Mouse (Mus musculus): ENCODE measurements around the gene Olfr1047. TPM values are rescaled to one million over a fixed set of nuclear protein-coding genes. Genes with fewer than 3 reads are reported as not detected.
"Not testable (repeated sequence)": the region's sequence is repeated elsewhere in the genome, so short reads cannot be mapped to it uniquely, and the experiment has no call there.

Olfr1047 gene
- polyA plus RNA-seq (2012; rRNA removed) = not detected in 2 replicates

DNA sequence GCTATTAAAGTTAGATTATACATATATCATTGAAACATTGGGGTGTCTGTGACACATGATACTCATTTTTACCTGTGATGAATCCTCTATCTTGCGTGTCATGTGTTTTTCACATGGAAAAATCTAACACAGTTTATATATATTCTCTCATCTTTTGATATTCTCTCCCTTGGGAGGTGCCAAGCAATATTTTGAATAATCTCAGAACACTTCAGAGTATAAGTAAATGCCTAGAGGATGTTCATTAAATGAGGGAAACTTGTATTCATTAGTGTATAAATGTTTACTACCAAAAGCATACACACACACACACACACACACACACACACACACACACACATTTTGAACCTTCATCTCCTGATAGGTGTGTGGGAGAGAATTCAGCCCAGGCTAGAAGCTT, at the start of gene Olfr1047:
Olfr1047 (minus strand) TSS at position 101 of the 400 bp plus-strand sequence.
- H3K27me3 ChIP-seq (ENCODE audit: control insufficient read depth, insufficient read depth, low read length) = no peaks in the 10 kb centered on the region
- no peaks in the 10 kb centered on the region for H3K4me1 ChIP-seq (ENCODE audit: control insufficient read depth, insufficient read depth, low read length)
- no peak for TF ChIP-seq CTCF (IDR thresholded peaks at IDR 0.05; ENCODE audit: control insufficient read depth, insufficient read depth, insufficient replicate concordance, low read depth, low read length)
- TF ChIP-seq POLR2A (IDR thresholded peaks at IDR 0.05; ENCODE audit: control insufficient read depth, low read depth, low read length) = no peak
- no peaks in the 10 kb centered on the region for H3K36me3 ChIP-seq (ENCODE audit: control insufficient read depth, insufficient read depth, low read length)
- no peak within 1 kb of the TSS for H3K4me3 ChIP-seq (ENCODE audit: control insufficient read depth, low read depth, low read length)
- H3K27ac ChIP-seq (ENCODE audit: control insufficient read depth, insufficient read depth, low read depth, low read length) = no peak within 1 kb of the TSS

DNA sequence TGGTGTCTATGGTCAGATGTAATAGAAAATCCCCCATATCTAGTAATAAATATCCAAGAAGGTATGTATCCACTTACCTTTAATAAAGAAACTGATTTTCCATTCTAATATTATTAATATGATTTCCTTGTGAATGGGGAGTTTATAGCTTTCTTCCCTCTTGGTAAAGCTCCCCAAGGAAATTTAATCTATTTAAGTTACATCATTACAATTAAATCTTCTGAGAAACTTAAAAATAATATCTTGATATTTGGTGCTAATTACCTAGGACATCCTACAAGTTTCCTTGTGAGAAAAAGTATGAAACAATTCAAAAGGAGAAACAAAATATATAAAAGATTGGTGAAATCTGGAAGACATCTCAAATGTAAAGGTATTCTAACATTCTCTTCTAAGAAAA, 47.8 kb upstream of the Olfr1047 start, which contains the start of gene Olfr1051:
Olfr1051 (minus strand) TSS at position 101 of the 400 bp plus-strand sequence.
- H3K4me1 ChIP-seq (ENCODE audit: control insufficient read depth, insufficient read depth, low read length); H3K27me3 ChIP-seq (ENCODE audit: control insufficient read depth, insufficient read depth, low read length); H3K27ac ChIP-seq (ENCODE audit: control insufficient read depth, insufficient read depth, low read depth, low read length); H3K36me3 ChIP-seq (ENCODE audit: control insufficient read depth, insufficient read depth, low read length); H3K4me3 ChIP-seq (ENCODE audit: control insufficient read depth, low read depth, low read length): not testable (repeated sequence)

DNA sequence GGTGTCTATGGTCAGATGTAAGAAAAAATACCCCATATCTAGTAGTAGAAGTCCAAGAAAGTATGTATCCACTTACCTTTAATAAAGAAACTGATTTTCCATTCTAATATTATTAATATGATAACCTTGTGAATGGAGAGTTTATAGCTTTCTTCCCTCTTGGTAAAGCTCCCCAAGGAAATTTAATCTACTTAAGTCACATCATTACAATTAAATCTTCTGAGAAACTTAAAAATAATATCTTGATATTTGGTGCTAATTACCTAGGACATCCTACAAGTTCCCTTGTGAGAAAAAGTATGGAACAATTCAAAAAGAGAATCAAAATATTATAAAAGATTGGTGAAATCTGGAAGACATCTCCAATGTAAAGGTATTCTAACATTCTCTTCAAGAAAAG, 27.0 kb upstream of the Olfr1047 start, which contains the start of gene Olfr1049:
Olfr1049 (minus strand) TSS at position 101 of the 400 bp plus-strand sequence.
- not testable (repeated sequence) for H3K27me3 ChIP-seq (ENCODE audit: control insufficient read depth, insufficient read depth, low read length); H3K4me3 ChIP-seq (ENCODE audit: control insufficient read depth, low read depth, low read length); H3K4me1 ChIP-seq (ENCODE audit: control insufficient read depth, insufficient read depth, low read length)

DNA sequence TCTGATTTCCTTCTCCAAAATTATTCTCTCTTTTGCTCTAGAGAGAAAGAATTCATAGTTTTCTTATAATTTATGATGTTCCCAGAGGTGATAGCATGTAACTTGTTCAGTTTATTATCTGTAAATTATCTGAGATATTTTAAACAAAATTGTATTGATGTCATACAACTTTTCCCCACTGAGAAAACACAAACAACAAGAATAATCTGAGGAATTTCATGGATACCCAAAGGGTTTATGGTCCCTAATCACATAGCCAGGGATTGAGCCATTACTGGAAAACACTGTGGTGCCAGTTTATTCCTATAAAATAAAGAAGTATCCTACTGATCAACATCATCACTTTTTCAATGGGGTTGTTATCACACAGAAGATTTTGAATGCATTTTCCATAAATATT, 9.0 kb upstream of the Olfr1047 start, which contains the start of gene Olfr1048:
Olfr1048 (minus strand) TSS at position 101 of the 400 bp plus-strand sequence.
- H3K27me3 ChIP-seq (ENCODE audit: control insufficient read depth, insufficient read depth, low read length) = no peaks in the 10 kb centered on the region
- TF ChIP-seq POLR2A (IDR thresholded peaks at IDR 0.05; ENCODE audit: control insufficient read depth, low read depth, low read length) = no peak
- no peak for TF ChIP-seq CTCF (IDR thresholded peaks at IDR 0.05; ENCODE audit: control insufficient read depth, insufficient read depth, insufficient replicate concordance, low read depth, low read length)
- H3K4me3 ChIP-seq (ENCODE audit: control insufficient read depth, low read depth, low read length) = no peak within 1 kb of the TSS
- H3K27ac ChIP-seq (ENCODE audit: control insufficient read depth, insufficient read depth, low read depth, low read length) = no peak within 1 kb of the TSS
- H3K4me1 ChIP-seq (ENCODE audit: control insufficient read depth, insufficient read depth, low read length) = no peaks in the 10 kb centered on the region
- H3K36me3 ChIP-seq (ENCODE audit: control insufficient read depth, insufficient read depth, low read length) = no peaks in the 10 kb centered on the region

More for the DNA sequence above, 27.0 kb upstream of the Olfr1047 start, which contains the start of gene Olfr1049:
- H3K36me3 ChIP-seq (ENCODE audit: control insufficient read depth, insufficient read depth, low read length); H3K27ac ChIP-seq (ENCODE audit: control insufficient read depth, insufficient read depth, low read depth, low read length): not testable (repeated sequence)

DNA sequence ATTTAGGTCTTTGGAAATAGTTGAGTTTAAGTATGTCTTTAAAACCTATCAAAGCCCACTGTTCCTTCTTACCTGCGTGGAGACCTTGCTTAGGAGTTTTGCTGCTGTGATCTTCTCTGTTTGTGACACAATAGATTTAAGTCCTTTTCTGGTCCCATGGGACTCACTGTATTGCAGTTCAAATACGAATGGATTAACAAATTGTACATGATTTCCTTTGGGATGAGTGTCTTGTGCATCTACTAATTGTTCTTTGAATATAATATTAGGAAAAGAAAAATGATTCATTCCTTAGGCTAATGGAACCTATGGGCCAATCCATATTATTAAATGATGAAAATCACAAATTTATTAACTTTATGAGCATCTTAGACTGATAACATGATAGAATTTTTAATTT, 12.0 kb downstream of the Olfr1047 start, which contains the start of gene Olfr1046:
Olfr1046 (minus strand) TSS at position 101 of the 400 bp plus-strand sequence.
- Histone ChIP-seq H3K4me1 (ENCODE audit: control insufficient read depth, insufficient read depth, low read length) (no peaks in the 10 kb centered on the region), H3K27ac (ENCODE audit: control insufficient read depth, insufficient read depth, low read depth, low read length) (no peak within 1 kb of the TSS), H3K4me3 (ENCODE audit: control insufficient read depth, low read depth, low read length) (no peak within 1 kb of the TSS), H3K36me3 (ENCODE audit: control insufficient read depth, insufficient read depth, low read length) (no peaks in the 10 kb centered on the region), H3K27me3 (ENCODE audit: control insufficient read depth, insufficient read depth, low read length) (no peaks in the 10 kb centered on the region)
- TF ChIP-seq POLR2A (IDR thresholded peaks at IDR 0.05; ENCODE audit: control insufficient read depth, low read depth, low read length) = no peak
- no peak for TF ChIP-seq CTCF (IDR thresholded peaks at IDR 0.05; ENCODE audit: control insufficient read depth, insufficient read depth, insufficient replicate concordance, low read depth, low read length)

DNA sequence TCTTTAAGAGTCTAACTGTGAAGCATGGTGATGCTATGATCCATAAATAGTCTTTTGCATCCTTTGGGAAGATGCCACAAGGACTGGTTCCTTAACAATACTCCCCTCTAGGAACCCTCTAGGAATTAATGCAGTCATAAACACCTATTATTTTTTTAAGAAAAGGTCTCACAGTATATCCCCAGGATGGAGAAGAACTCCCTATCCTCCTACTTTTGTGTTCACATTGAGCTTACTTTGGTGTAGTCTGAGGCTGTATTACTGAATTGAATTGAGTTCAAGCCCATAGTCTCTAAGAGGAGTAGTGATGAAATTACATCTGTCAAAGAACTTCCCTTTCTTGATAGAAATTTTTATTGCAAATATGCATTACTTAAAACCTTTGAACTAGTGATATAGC, 28.3 kb downstream of the Olfr1047 start, which contains the start of gene Olfr1045:
Olfr1045 (minus strand) TSS at position 101 of the 400 bp plus-strand sequence.
- no peak within 1 kb of the TSS for H3K4me3 ChIP-seq (ENCODE audit: control insufficient read depth, low read depth, low read length)
- no peaks in the 10 kb centered on the region for H3K27me3 ChIP-seq (ENCODE audit: control insufficient read depth, insufficient read depth, low read length)
- H3K4me1 ChIP-seq (ENCODE audit: control insufficient read depth, insufficient read depth, low read length) = no peaks in the 10 kb centered on the region
- TF ChIP-seq CTCF (IDR thresholded peaks at IDR 0.05; ENCODE audit: control insufficient read depth, insufficient read depth, insufficient replicate concordance, low read depth, low read length) (no peak), POLR2A (IDR thresholded peaks at IDR 0.05; ENCODE audit: control insufficient read depth, low read depth, low read length) (no peak)
- H3K36me3 ChIP-seq (ENCODE audit: control insufficient read depth, insufficient read depth, low read length) = no peaks in the 10 kb centered on the region
- H3K27ac ChIP-seq (ENCODE audit: control insufficient read depth, insufficient read depth, low read depth, low read length) = no peak within 1 kb of the TSS

DNA sequence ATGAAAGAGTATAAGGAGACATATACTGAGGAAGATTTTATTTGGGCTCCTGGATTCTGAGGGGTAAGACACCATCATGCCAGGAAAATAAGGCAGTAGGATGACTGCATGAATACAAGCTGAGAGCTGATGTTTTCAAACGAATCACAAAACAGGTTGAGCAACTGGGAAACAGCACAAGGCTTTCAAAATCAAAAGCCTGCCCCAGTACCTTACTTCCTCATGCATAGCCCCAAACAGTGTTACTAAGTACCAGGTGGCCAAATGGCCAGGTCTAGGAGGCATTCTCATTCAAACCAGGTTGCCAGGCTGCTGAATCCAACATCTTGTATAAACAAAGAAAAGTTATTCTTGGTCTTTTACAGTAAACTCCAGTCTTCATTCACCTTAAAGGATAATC, 35.3 kb downstream of the Olfr1047 start:
- no peaks in the 10 kb centered on the region for H3K4me1 ChIP-seq (ENCODE audit: control insufficient read depth, insufficient read depth, low read length)
- TF ChIP-seq CTCF (IDR thresholded peaks at IDR 0.05; ENCODE audit: control insufficient read depth, insufficient read depth, insufficient replicate concordance, low read depth, low read length) (no peak), POLR2A (IDR thresholded peaks at IDR 0.05; ENCODE audit: control insufficient read depth, low read depth, low read length) (no peak)
- no peaks in the 10 kb centered on the region for H3K36me3 ChIP-seq (ENCODE audit: control insufficient read depth, insufficient read depth, low read length)
- no peak overlapping the region for H3K27ac ChIP-seq (ENCODE audit: control insufficient read depth, insufficient read depth, low read depth, low read length)
- no peak overlapping the region for H3K4me3 ChIP-seq (ENCODE audit: control insufficient read depth, low read depth, low read length)
- no peaks in the 10 kb centered on the region for H3K27me3 ChIP-seq (ENCODE audit: control insufficient read depth, insufficient read depth, low read length)

DNA sequence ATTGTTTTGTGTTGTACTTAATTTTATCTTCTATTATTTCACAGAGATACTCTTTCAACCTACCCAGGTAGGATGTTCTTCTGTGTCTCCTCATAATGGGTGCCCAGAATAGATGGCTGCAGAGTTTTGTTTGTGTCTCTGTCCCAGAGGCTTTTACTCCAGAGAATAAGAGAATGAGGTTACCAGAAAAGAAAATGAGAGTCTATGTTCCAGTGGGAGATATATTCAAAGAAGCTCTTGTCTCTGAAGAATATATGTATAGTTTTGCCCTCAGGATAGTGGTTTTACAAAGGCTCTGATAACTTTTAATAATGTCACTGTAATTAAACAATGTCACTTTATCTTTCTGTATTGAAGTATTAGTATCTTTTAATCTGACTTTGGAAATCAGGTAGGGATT, 45.6 kb downstream of the Olfr1047 start, which contains the start of gene Olfr52:
Olfr52 (minus strand) TSS at position 101 of the 400 bp plus-strand sequence.
- H3K27ac ChIP-seq (ENCODE audit: control insufficient read depth, insufficient read depth, low read depth, low read length) = no peak within 1 kb of the TSS
- no peak for TF ChIP-seq POLR2A (IDR thresholded peaks at IDR 0.05; ENCODE audit: control insufficient read depth, low read depth, low read length)
- TF ChIP-seq CTCF (IDR thresholded peaks at IDR 0.05; ENCODE audit: control insufficient read depth, insufficient read depth, insufficient replicate concordance, low read depth, low read length) = no peak
- H3K27me3 ChIP-seq (ENCODE audit: control insufficient read depth, insufficient read depth, low read length) = no peaks in the 10 kb centered on the region
- no peaks in the 10 kb centered on the region for H3K4me1 ChIP-seq (ENCODE audit: control insufficient read depth, insufficient read depth, low read length)
- H3K36me3 ChIP-seq (ENCODE audit: control insufficient read depth, insufficient read depth, low read length) = no peaks in the 10 kb centered on the region
- no peak within 1 kb of the TSS for H3K4me3 ChIP-seq (ENCODE audit: control insufficient read depth, low read depth, low read length)

All from testis, adult 2 months (tissue).